Mouse (Mus musculus): ENCODE data around the gene Tas2r121. TPM values are rescaled to one million over a fixed set of nuclear protein-coding genes. Genes with fewer than 3 reads are reported as not detected.
"Not testable (repeated sequence)": the region's sequence is repeated elsewhere in the genome, so short reads cannot be mapped to it uniquely, and the experiment has no call there.

The Tas2r121 gene
- not detected in 2 replicates for total RNA-seq (2014; fragmentation: Nextera tagmentation)
- not detected in 2 replicates for total RNA-seq (2017)

DNA sequence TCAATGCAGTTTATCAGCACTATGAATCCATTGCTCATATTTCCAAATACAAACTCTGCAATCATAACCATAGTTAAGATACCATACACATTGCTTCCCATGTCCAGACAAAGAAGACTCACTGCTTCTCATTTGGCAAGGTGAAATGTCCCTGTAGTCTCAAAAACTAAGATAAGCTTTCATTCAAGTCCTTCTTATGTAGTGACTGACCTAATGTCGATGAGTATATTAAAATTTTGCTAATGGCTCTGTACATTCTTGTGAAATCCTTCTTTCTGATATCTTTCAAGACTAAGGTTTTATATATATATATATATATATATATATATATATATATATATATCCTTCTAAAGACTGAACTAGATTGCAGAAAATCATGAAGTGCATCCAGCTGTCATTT is at the start of gene Tas2r121:
Tas2r121 (minus strand) TSS at position 101 of the 400 bp plus-strand sequence.
- no peak for ATAC-seq (replicated peaks; ENCODE audit: poor library complexity, severe bottlenecking)

DNA sequence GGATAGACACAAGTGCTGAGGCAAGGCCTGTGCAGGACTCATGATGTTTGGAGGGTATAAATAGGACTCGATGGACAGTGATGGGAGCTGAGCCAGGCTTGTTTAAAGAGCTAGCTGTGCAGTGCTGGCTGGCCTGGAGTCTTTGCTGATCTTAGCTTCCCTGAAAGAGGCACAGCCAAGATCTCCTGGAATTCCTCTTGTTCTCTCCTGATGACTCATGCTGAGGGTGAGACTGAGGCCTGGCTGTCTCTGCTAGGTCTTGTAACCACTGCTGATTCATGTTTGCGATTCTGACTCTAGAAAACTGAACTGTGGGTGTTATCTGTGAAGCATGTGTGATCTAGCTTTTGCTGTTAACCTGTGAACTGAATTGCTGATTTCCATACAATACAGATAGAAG is 49.4 kb upstream of the Tas2r121 start:
- ATAC-seq (replicated peaks; ENCODE audit: poor library complexity, severe bottlenecking) = no peak

DNA sequence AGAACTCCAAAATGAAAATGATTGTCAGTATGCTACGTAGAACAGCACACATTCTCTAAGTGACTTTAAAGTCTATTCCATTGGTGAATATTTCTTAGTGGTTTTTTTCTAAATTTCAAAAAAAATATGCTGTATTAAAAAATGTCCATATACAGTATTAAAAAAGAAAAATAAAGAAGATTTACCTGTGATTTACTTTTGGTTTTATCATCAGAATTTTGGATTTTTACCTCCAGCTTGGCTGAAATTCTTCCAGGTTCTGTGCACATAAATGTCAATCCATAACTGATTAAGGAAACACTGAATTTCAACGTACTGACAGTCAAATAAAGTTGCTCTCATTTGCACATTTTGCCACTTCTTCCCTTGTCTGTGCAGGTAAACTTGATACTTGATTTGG is 37.1 kb upstream of the Tas2r121 start, which contains the start of gene Tas2r115:
Tas2r115 (minus strand) TSS at position 101 of the 400 bp plus-strand sequence.
- ATAC-seq (replicated peaks; ENCODE audit: poor library complexity, severe bottlenecking) = no peak

DNA sequence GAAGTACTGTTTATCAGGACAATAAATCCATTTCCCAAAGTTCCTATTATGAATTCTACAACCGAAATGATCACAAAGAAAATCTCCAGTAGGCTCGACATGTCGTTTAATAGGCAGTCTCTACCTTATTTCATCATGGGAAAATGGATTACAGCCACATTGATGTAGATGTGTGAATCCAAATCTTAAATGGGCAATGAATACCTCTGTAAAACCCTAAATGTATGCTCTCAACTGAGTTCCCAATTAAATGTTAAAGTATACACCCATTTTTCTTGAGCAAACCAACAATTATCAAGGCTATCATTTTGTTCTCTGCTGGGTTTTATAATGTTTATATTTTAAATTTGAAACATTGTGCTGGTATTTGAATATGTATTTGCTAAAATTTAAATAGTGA is 11.0 kb upstream of the Tas2r121 start, which contains the start of gene Tas2r122:
Tas2r122 (minus strand) TSS at position 101 of the 400 bp plus-strand sequence.
- no peak for ATAC-seq (replicated peaks; ENCODE audit: poor library complexity, severe bottlenecking)

DNA sequence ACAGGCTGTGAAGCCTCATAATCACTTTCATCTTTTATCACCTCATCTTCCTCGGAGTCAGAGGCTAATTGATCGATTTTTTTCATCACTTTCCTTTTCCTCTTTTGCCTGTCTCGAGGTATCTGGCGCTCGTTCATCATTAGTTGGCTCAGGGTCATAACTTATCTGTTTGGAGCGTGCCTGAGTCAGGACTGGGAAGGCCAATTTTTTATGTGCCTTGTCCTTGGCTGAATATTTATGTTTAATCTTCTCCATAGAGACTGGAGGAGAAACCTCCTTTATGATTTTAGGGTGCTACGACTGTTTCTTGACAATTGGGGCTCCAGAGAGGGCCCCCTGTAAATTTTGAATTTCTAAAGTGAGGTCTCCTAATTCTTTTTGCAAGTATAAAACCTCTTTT is 9.2 kb downstream of the Tas2r121 start:
- ATAC-seq (replicated peaks; ENCODE audit: poor library complexity, severe bottlenecking) = not testable (repeated sequence)

DNA sequence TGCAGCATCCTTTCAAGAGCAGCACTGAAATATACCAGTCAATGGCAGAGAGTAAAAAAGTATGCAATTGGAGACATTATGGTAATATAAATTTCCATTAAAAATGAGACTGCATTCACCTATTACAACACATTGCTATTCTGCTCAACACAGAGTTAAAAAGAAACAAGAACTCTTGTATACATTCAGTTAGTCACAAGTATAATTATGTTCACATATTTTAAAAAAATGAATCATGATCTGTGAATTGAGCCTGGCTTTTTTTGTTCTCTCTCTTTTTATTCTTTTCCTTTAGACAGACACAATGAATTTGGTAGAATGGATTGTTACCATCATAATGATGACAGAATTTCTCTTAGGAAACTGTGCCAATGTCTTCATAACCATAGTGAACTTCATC is 44.2 kb downstream of the Tas2r121 start, which contains the start of gene Tas2r120:
Tas2r120 (plus strand) TSS at position 301 of the 400 bp plus-strand sequence.
- ATAC-seq (replicated peaks; ENCODE audit: poor library complexity, severe bottlenecking) = no peak

DNA sequence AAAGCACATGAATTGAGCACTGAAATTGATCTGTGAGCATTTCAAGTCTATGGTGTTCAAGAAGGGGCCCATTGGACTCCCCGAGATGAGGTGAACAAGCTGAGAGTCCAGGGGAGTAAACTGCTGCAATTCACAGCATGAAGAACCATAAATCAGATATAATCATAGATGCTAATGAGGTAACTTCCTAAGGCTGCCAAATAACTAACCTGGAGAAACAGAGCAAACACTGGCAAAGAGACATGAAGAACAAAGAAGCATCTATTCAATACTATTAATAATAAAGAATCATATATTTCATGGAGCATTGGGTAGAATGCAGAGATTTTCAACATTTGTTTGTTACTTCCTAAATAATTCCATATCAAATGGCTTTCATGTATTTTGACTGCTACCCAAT is 49.4 kb downstream of the Tas2r121 start, which contains the start of gene A630073D07Rik:
A630073D07Rik (minus strand) TSS at position 101 of the 400 bp plus-strand sequence.
- ATAC-seq (replicated peaks; ENCODE audit: poor library complexity, severe bottlenecking) = no peak

Other genes with a start within 250 kb of the Tas2r121 start
- not detected in 2 replicates for gene Prh1, start 131.2 kb downstream of the Tas2r121 start, total RNA-seq (2014; fragmentation: Nextera tagmentation)
- not detected in 2 replicates for gene Prh1, start 131.2 kb downstream of the Tas2r121 start, total RNA-seq (2017)
- gene Prp2, start 105.1 kb downstream of the Tas2r121 start, total RNA-seq (2014; fragmentation: Nextera tagmentation) = not detected in 2 replicates
- not detected in 2 replicates for gene Prp2, start 105.1 kb downstream of the Tas2r121 start, total RNA-seq (2017)
- not detected in 2 replicates for gene A630073D07Rik, start 49.5 kb downstream of the Tas2r121 start, total RNA-seq (2014; fragmentation: Nextera tagmentation)
- not detected in 2 replicates for gene A630073D07Rik, start 49.5 kb downstream of the Tas2r121 start, total RNA-seq (2017)
- gene Tas2r120, start 44.1 kb downstream of the Tas2r121 start, total RNA-seq (2014; fragmentation: Nextera tagmentation) = not detected in 2 replicates
- gene Tas2r120, start 44.1 kb downstream of the Tas2r121 start, total RNA-seq (2017) = not detected in 2 replicates
- not detected in 2 replicates for gene Tas2r122, start 10.9 kb upstream of the Tas2r121 start, total RNA-seq (2014; fragmentation: Nextera tagmentation)
- not detected in 2 replicates for gene Tas2r122, start 10.9 kb upstream of the Tas2r121 start, total RNA-seq (2017)
- gene Tas2r115, start 37.0 kb upstream of the Tas2r121 start, total RNA-seq (2014; fragmentation: Nextera tagmentation) = not detected in 2 replicates
- gene Tas2r115, start 37.0 kb upstream of the Tas2r121 start, total RNA-seq (2017) = not detected in 2 replicates
- gene Tas2r124, start 53.7 kb upstream of the Tas2r121 start, total RNA-seq (2014; fragmentation: Nextera tagmentation) = not detected in 2 replicates
- not detected in 2 replicates for gene Tas2r124, start 53.7 kb upstream of the Tas2r121 start, total RNA-seq (2017)
- gene Tas2r102, start 61.1 kb upstream of the Tas2r121 start, total RNA-seq (2014; fragmentation: Nextera tagmentation) = not detected in 2 replicates
- gene Tas2r102, start 61.1 kb upstream of the Tas2r121 start, total RNA-seq (2017) = not detected in 2 replicates
- gene Tas2r136, start 77.2 kb upstream of the Tas2r121 start, total RNA-seq (2014; fragmentation: Nextera tagmentation) = not detected in 2 replicates
- gene Tas2r136, start 77.2 kb upstream of the Tas2r121 start, total RNA-seq (2017) = not detected in 2 replicates
- gene Tas2r117, start 101.8 kb upstream of the Tas2r121 start, total RNA-seq (2014; fragmentation: Nextera tagmentation) = not detected in 2 replicates
- not detected in 2 replicates for gene Tas2r117, start 101.8 kb upstream of the Tas2r121 start, total RNA-seq (2017)
- not detected in 2 replicates for gene Tas2r123, start 146.1 kb upstream of the Tas2r121 start, total RNA-seq (2014; fragmentation: Nextera tagmentation)
- not detected in 2 replicates for gene Tas2r123, start 146.1 kb upstream of the Tas2r121 start, total RNA-seq (2017)
- not detected in 2 replicates for gene Tas2r116, start 154.4 kb upstream of the Tas2r121 start, total RNA-seq (2014; fragmentation: Nextera tagmentation)
- gene Tas2r116, start 154.4 kb upstream of the Tas2r121 start, total RNA-seq (2017) = not detected in 2 replicates
- not detected in 2 replicates for gene Tas2r110, start 167.0 kb upstream of the Tas2r121 start, total RNA-seq (2014; fragmentation: Nextera tagmentation)
- gene Tas2r110, start 167.0 kb upstream of the Tas2r121 start, total RNA-seq (2017) = not detected in 2 replicates
- not detected in 2 replicates for gene Tas2r113, start 192.0 kb upstream of the Tas2r121 start, total RNA-seq (2014; fragmentation: Nextera tagmentation)
- gene Tas2r113, start 192.0 kb upstream of the Tas2r121 start, total RNA-seq (2017) = not detected in 2 replicates
- gene Tas2r125, start 208.6 kb upstream of the Tas2r121 start, total RNA-seq (2014; fragmentation: Nextera tagmentation) = not detected in 2 replicates
- not detected in 2 replicates for gene Tas2r125, start 208.6 kb upstream of the Tas2r121 start, total RNA-seq (2017)

Measured in granulocyte monocyte progenitor cell, adult 5-6 weeks (primary cell).